Mouse (Mus musculus) E14TG2a.4 (cell line): ENCODE measurements at regions not wholly inside any gene's neighbourhood (a gene's known extent, or its start where the extent isn't known, plus 50 kb on each side); places are given as distances from the start of the nearest gene placed in this dataset.

Experiments used
- H3K27me3 ChIP-seq: 2 replicates; pipeline ENCODE4 v1.6.1; 2014; ENCODE audit warnings: low read length, control low read depth; ENCODE audit not compliant: insufficient read depth
- H3K36me3 ChIP-seq: 2 replicates; pipeline ENCODE4 v1.6.1; 2014; ENCODE audit warnings: low read length, control low read depth; ENCODE audit not compliant: insufficient read depth
- H3K4me1 ChIP-seq: replicated peaks from 2 replicates; pipeline ENCODE4 v1.6.1; 2014; ENCODE audit warnings: low read depth, low read length, control low read depth
- H3K4me3 ChIP-seq: replicated peaks from 2 replicates; pipeline ENCODE4 v1.5.1; 2014; ENCODE audit warnings: mild to moderate bottlenecking, low read length
- H3K9me3 ChIP-seq: 2 replicates; pipeline ENCODE4 v1.6.1; 2014; ENCODE audit warnings: low read length, control low read depth
- CTCF ChIP-seq: conservative IDR thresholded peaks from 2 replicates; pipeline ENCODE4 v1.5.1; 2014; ENCODE audit warnings: low read length
- NANOG ChIP-seq: IDR thresholded peaks from 2 replicates; pipeline ENCODE4 v1.6.1; 2014; ENCODE audit warnings: borderline replicate concordance, low read length, mixed read lengths
- POU5F1 ChIP-seq: IDR thresholded peaks from 2 replicates; pipeline ENCODE4 v1.6.1; 2014; ENCODE audit warnings: low read length, borderline replicate concordance

DNA sequence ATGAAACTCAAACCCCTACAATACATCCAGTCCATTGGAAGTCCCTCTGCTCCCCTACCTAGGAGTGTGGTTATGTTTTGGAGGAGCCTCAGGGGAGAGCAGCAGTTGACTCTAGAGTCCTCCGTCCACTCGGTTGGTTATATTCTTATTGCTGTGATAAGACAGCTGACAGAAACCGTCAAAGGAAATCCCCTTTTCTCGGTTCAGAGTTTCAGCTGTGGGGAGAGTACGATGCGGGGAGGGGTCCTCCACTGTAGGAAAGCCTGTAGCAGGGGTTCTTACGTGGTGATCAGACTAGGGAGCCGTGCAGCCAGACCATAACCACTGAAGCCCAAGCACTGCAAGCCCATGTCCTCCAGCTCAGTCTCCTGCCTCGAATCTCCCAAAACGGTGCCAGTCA, 137.5 kb downstream of the Ptpn20 start:
- no peaks in the 10 kb centered on the region for H3K27me3 ChIP-seq
- no peak overlapping the region for H3K4me3 ChIP-seq

DNA sequence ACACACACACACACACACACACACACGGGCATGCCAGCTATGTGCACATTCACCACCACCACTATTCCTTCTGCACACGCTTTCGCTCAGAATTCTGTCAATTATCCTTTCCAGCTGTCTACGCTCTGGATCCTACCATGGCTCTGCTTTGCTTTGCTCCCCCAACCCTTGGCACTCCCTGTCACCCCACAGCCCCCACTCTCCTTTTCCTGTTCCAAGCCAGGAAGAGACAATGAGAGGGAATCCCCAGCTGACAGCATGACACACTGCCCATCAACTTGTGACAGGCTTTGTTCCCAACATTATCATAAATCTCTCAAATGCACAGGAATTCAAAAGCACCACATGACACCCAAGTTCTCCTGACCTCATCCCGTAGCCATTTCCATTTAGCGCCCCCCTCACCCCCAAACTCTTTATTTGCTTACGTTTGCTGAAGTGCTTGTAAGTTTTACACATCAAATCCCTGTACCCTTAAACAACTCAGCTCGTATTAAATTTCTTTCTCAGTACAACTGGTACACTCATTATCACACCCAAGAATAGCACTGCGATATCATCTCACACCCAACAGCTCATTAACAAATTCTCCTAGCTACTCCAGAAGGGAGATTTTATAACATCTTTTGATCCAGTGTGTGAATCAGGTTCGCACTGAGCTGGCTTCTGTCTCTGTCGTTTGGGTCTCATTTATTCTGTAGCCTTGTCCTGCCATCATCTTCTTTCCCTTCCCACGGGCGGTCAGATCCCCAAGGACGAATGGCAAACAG, 140.3 kb downstream of the Ptpn20 start:
- Histone ChIP-seq H3K36me3 (no peaks in the 10 kb centered on the region), H3K4me1 (no peaks in the 10 kb centered on the region), H3K27me3 (no peaks in the 10 kb centered on the region), H3K4me3 (no peak overlapping the region), H3K9me3 (peaks cover 13% of the 10 kb centered on the region)
- TF ChIP-seq POU5F1: no peak

More for the DNA sequence above, 137.5 kb downstream of the Ptpn20 start:
- no peak for TF ChIP-seq CTCF
- TF ChIP-seq POU5F1: no peak
- TF ChIP-seq NANOG: no peak
- no peaks in the 10 kb centered on the region for H3K4me1 ChIP-seq
- H3K9me3 ChIP-seq: peaks cover 20% of the 10 kb centered on the region
- no peaks in the 10 kb centered on the region for H3K36me3 ChIP-seq

DNA sequence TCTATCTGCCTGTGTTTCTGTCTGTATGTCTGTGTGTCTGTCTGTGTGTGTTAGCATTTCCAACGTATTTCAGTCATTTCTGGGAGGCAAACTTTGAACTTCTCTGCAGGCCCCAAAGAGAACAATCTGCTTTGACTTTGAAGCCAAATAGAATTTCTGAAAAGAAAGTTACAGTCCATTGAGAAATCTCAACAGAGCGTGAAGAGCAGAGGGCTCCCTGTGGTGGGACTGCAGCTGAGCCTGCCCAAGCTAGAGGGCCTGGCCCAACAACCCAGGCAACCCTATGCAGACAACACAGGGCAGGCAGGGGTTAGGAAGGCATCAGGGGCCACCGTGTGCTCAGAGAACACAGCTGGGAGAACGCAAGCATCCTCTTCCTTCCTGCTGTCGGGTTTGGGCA, 143.7 kb downstream of the Ptpn20 start:
- H3K27me3 ChIP-seq: no peaks in the 10 kb centered on the region
- H3K4me3 ChIP-seq: no peak overlapping the region
- H3K36me3 ChIP-seq: no peaks in the 10 kb centered on the region
- no peaks in the 10 kb centered on the region for H3K4me1 ChIP-seq
- H3K9me3 ChIP-seq: peaks cover 17% of the 10 kb centered on the region
- no peak for TF ChIP-seq CTCF
- peak; percentile 57; the same call in 1 of the 2 replicates for TF ChIP-seq NANOG

DNA sequence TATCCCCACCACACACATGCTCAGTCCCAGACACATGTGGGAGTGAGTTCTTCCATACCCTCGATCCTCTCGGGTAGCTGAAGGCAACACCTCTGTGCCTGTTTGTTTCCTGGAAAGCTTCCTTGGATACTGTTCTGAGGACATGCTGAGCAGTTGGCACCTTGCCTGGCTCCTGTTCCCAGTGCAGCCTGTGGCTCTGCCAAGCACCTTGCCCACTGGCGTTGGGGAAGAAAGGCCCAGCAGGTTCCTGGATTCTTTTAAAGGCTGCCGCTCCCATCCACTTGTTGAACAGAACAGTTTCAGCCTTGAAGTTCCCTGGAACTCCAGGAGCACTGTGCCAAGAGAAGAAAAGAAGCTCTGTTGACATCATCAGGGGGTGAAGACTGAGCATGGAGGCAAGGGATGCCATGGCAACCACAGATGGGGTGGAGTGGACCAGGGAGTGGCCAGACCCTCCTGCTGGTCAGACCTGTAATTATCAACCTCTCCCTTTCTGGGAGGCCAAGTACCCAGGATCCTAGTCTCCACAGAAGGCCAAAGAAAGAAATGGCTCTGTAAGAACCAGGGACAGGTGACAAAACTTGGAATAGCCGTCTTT, 145.5 kb downstream of the Ptpn20 start:
- no peak for TF ChIP-seq NANOG
- H3K4me1 ChIP-seq: no peaks in the 10 kb centered on the region
- no peaks in the 10 kb centered on the region for H3K27me3 ChIP-seq
- peaks cover 17% of the 10 kb centered on the region for H3K9me3 ChIP-seq
- no peak overlapping the region for H3K4me3 ChIP-seq
- H3K36me3 ChIP-seq: no peaks in the 10 kb centered on the region

DNA sequence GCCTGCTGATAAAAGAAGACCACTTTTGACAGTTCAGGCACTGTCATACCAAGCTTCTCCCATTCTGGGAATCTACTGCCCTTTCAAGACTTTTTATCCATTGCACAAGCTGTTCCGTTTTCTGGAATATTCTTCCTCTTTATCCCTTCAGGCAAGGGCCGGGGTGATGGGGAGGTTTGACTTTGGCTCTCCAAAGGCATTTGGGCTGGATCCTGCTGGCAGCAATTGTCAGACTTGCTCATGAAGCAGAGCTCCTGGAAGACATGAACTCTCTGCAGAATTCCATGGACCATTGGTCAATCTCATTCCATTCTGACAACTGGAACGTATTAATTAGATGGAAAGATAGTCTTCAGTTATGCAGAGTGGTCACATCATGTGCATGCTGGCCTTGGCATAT, 146.6 kb downstream of the Ptpn20 start:
- Histone ChIP-seq H3K36me3 (no peaks in the 10 kb centered on the region), H3K4me3 (no peak overlapping the region), H3K4me1 (no peaks in the 10 kb centered on the region), H3K9me3 (peaks cover 17% of the 10 kb centered on the region), H3K27me3 (no peaks in the 10 kb centered on the region)
- no peak for TF ChIP-seq NANOG

DNA sequence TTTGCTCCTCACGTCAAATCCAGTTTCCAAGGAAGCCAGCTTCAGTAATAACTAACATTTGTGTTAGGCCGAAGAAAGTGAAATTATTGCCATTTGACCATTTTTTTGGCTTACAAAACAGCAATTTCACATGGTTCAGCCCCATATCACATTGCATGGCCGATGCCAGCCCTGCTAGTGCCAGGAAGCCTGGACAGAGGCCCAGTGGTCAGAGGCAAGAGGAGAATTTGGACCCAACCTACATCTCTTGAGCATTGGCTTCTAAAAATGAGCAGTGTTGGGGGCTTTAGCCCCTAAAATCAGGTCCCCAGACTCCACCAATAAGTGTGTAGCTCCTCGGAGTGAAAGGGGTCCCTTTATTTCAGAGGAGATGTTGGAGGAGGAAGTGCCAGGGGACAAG, 157.2 kb downstream of the Ptpn20 start:
- H3K27me3 ChIP-seq: no peaks in the 10 kb centered on the region
- 0 out of 2 replicates have a peak, but pooled peaks cover 6% of the 10 kb centered on the region for H3K9me3 ChIP-seq
- TF ChIP-seq POU5F1 (no peak), NANOG (no peak)
- no peak overlapping the region for H3K4me3 ChIP-seq
- H3K36me3 ChIP-seq: no peaks in the 10 kb centered on the region
- no peaks in the 10 kb centered on the region for H3K4me1 ChIP-seq

DNA sequence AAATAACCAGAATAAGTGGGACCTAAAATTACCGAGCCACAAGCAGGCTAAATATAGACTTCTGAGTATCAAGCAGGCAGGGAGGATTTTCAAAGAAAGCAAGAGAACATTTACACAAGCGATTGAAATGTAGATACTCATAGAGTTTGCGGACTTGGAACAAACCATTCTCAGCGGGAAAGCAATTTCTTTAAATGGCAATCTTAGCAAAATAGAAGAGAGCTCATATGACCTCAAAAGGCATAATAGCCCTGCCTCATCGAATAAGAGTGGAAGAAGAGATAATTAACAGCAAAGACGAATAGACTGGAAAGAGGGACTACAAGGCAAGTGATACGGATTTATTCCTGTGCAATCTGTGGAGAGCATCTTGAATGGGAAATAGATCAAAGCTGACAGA, 163.7 kb upstream of the Gdf10 start:
- no peaks in the 10 kb centered on the region for H3K36me3 ChIP-seq
- H3K4me3 ChIP-seq: no peak overlapping the region
- no peak for TF ChIP-seq POU5F1
- TF ChIP-seq NANOG: no peak
- TF ChIP-seq CTCF: no peak
- no peaks in the 10 kb centered on the region for H3K9me3 ChIP-seq
- no peaks in the 10 kb centered on the region for H3K27me3 ChIP-seq
- no peaks in the 10 kb centered on the region for H3K4me1 ChIP-seq

DNA sequence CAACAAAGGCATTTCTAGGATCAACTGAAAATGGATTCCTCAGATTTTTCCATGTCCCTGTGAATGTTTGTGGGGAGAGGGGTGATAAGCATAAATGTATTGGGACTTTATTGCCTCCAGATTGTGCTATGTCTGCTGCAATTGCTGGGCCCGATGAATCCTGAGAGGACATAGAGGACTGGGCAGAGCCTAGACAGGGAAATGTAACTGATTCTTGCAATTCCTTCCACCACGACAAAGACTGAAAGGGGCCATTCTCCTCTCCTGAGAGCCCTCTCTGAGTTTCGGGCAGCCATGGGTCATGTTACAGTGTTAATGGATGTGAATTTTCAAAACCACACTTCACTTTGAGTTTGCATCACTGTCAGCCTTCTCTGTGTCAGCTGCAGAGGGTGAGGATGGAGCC, 159.7 kb upstream of the Gdf10 start:
- no peak overlapping the region for H3K4me3 ChIP-seq
- H3K27me3 ChIP-seq: no peaks in the 10 kb centered on the region
- no peaks in the 10 kb centered on the region for H3K4me1 ChIP-seq
- H3K9me3 ChIP-seq: no peaks in the 10 kb centered on the region
- no peaks in the 10 kb centered on the region for H3K36me3 ChIP-seq
- TF ChIP-seq POU5F1: no peak
- TF ChIP-seq NANOG: no peak
- TF ChIP-seq CTCF: no peak

DNA sequence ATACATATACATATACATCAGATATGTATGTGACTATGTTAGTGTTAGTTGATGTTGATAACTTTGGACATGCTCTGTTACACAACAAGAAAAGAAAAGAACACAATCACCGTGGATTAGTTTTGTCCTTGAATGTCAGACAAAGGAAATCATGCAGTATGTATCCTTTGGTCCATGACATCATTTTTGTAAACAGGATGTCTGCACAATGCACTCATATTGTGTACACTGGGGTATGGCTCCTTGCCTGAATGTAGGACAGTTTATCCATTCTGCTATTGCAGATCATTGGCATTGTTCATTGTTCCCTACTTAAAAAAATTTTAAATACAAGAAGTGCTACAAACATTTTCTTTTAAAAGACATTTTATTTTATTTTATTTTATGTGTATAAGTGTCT, 157.6 kb upstream of the Gdf10 start:
- H3K9me3 ChIP-seq: no peaks in the 10 kb centered on the region

More for the DNA sequence above, 157.6 kb upstream of the Gdf10 start:
- TF ChIP-seq CTCF (no peak), NANOG (no peak), POU5F1 (no peak)
- Histone ChIP-seq H3K4me1 (no peaks in the 10 kb centered on the region), H3K36me3 (no peaks in the 10 kb centered on the region), H3K4me3 (no peak overlapping the region), H3K27me3 (no peaks in the 10 kb centered on the region)
